Mouse (Mus musculus): ENCODE results near the gene Ifitm7. TPM values are rescaled to one million over a fixed set of nuclear protein-coding genes. Genes with fewer than 3 reads are reported as not detected.
"Not testable (repeated sequence)": the region's sequence is repeated elsewhere in the genome, so short reads cannot be mapped to it uniquely, and the experiment has no call there.

Gene Ifitm7
- polyA plus RNA-seq, 1 experiment, result not detected

GRCm38 (mm10) chr16:14003386-14004130 lies 16.9 kb upstream of the Ifitm7 start:
- no peaks in the 10 kb centered on the region for H3K4me1 ChIP-seq (ENCODE audit: control insufficient read depth, insufficient read depth, insufficient read length, low read length)
- no peak overlapping the region for H3K27ac ChIP-seq (replicated peaks; ENCODE audit: low read depth, low read length)
- H3K4me3 ChIP-seq (ENCODE audit: insufficient read depth, low read depth, low read length), result no peak overlapping the region

DNA sequence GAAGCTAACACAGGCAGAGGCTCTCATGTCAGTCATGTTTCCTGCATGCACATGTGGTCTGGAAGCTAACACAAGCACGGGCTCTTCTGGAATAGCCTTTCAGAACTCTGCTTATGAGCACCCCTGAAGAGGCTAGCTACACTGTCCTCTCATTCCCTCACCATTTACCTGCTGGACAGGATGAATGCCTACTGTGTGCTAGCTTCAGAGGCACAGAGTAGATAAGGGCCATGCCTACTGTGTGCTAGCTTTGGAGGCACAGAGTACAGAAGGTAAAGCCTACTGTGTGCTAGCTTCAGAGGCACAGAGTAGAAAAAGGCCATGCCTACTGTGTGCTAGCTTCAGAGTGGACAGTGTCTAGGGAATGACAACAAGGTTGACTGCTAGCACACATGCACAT lies 7.8 kb upstream of the Ifitm7 start:
- Histone ChIP-seq H3K4me1 (ENCODE audit: control insufficient read depth, insufficient read depth, insufficient read length, low read length) (no peaks in the 10 kb centered on the region), H3K27ac (replicated peaks; ENCODE audit: low read depth, low read length) (no peak overlapping the region), H3K4me3 (ENCODE audit: insufficient read depth, low read depth, low read length) (no peak overlapping the region)

DNA sequence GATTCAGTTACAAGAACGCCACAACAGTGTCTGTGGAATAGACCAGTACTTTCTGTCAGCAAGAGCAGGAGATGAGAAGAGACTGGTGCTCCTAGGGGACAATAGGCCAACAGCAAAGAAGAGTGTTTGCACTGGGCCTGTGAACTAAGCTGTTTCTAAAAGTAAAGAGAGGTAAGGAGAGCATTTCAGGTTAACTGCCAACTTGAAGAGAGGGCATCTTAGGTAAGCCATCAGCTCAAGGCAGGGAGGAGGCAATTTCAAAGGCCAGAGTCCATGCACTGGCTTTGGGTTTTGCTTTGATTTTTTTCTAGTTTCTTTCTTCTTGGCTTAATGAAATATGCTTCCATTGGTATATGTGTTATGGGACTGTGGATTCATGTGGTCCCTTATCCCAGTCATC lies 7.4 kb upstream of the Ifitm7 start:
- H3K4me1 ChIP-seq (ENCODE audit: control insufficient read depth, insufficient read depth, insufficient read length, low read length), result no peaks in the 10 kb centered on the region
- no peak overlapping the region for H3K27ac ChIP-seq (replicated peaks; ENCODE audit: low read depth, low read length)
- H3K4me3 ChIP-seq (ENCODE audit: insufficient read depth, low read depth, low read length), result no peak overlapping the region

DNA sequence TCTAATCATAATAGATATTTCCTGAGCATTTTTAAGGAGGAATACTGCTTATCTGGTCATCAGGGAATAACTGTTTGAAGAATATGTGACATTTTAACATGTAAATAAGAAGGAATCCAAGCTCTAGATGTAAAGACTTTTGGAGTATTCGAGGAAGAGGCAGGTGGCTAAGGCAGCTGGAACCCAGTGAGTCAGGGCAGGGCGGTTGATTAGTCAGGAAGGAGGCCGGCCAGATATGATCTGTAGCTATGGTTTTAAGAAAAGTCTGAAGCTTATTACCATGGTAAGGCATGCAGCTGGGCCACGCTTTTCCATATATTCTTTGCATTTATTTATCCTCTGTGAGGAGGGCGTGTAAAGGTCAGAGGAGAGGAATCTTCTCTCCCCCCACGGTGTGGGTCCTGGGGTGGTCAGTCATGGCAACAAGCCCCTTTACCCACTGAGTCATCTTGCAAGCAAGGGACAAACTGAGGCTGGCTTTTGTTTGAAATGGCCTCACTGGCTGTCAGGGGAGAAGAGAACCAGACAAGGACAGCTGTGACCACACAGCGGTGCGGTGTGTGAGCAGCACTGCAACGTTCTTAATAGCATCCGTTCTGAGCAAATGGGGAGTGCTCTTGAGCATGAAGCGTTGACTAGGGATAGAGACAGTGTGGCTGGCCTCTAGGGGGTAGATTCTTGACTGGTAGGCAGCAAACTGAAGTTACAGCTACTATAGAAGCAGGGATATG lies 6.0 kb upstream of the Ifitm7 start:
- Histone ChIP-seq H3K4me1 (ENCODE audit: control insufficient read depth, insufficient read depth, insufficient read length, low read length) (no peaks in the 10 kb centered on the region), H3K4me3 (ENCODE audit: insufficient read depth, low read depth, low read length) (no peak overlapping the region), H3K27ac (replicated peaks; ENCODE audit: low read depth, low read length) (no peak overlapping the region)

DNA sequence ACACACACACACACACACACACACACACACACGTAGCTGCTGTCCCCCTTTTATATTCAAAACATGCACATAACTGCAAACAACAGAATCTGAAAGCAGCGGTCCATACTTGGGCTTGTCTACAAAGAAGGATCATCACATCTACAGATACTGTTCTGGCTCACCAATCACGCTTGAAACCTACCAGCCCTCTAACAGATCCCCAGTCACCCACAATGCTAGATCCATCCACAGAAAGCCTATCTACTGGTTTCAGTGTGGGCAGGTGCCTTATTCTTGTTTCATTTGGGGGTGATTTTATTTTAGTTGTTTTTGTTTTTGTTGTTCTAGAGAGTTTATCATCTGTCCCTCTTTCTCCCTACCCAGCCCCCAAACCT lies 503 bp downstream of the Ifitm7 start:
- Histone ChIP-seq H3K4me3 (ENCODE audit: insufficient read depth, low read depth, low read length) (no peak overlapping the region), H3K4me1 (ENCODE audit: control insufficient read depth, insufficient read depth, insufficient read length, low read length) (no peaks in the 10 kb centered on the region), H3K27ac (replicated peaks; ENCODE audit: low read depth, low read length) (no peak overlapping the region)

GRCm38 (mm10) chr16:13983161-13983560 lies 3.5 kb downstream of the Ifitm7 start:
- H3K4me1 ChIP-seq (ENCODE audit: control insufficient read depth, insufficient read depth, insufficient read length, low read length), result no peaks in the 10 kb centered on the region
- H3K4me3 ChIP-seq (ENCODE audit: insufficient read depth, low read depth, low read length), result no peak overlapping the region
- H3K27ac ChIP-seq (replicated peaks; ENCODE audit: low read depth, low read length), result no peak overlapping the region

- H3K4me3 ChIP-seq (ENCODE audit: insufficient read depth, low read depth, low read length); H3K4me1 ChIP-seq (ENCODE audit: control insufficient read depth, insufficient read depth, insufficient read length, low read length): not testable (repeated sequence)
Observed at GRCm38 (mm10) chr16:13981726-13982125, 5.0 kb downstream of the Ifitm7 start.

DNA sequence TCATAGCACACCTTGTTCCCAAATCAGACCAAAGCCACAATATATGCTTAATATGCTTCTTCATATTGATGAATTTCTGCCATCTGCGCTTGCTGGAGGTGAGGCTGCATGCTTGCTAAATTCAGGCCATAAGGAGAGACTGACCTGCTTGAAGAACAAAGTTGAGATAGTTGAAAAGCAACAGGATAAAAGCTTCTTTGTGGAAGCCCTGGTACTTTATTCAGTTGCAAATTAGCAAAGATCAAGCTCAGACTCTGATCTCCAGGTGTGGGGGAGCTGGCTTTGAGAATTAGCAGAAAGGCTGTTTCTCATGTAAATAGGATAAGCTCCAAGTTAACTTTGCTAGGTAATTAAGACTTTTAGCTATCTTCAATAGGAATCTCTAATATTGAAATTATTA lies 9.7 kb downstream of the Ifitm7 start:
- H3K27ac ChIP-seq (replicated peaks; ENCODE audit: low read depth, low read length); H3K4me1 ChIP-seq (ENCODE audit: control insufficient read depth, insufficient read depth, insufficient read length, low read length): not testable (repeated sequence)

More at GRCm38 (mm10) chr16:13981726-13982125, 5.0 kb downstream of the Ifitm7 start:
- H3K27ac ChIP-seq (replicated peaks; ENCODE audit: low read depth, low read length), result not testable (repeated sequence)

DNA sequence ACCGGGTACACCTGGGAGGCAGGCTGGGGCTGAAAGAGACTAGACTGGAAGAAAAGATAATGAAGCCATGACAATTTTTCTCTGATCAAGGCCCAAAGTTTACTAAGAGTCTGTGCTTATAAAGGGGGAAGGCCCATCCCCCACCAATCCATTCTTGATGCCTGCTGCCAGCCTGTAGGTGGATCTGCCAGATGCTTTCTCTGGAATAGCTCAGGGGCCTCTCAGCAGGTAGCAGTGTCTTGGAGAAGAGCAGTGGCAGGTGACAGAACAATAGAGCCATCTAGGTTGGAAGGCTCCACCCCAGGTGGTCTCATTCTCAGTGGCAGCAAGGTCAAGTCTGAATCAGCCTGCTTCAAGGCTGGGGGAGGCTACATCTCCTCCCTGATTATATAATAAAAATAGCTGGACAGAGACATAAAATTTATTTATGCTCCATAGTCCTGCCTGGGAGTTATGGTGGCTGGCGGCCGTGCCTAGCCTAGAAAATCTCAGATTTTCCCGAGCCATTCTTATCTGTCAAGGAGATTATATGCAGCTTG lies 10.3 kb downstream of the Ifitm7 start:
- not testable (repeated sequence) for H3K4me3 ChIP-seq (ENCODE audit: insufficient read depth, low read depth, low read length); H3K4me1 ChIP-seq (ENCODE audit: control insufficient read depth, insufficient read depth, insufficient read length, low read length); H3K27ac ChIP-seq (replicated peaks; ENCODE audit: low read depth, low read length)

More for the DNA sequence above, 9.7 kb downstream of the Ifitm7 start:
- H3K4me3 ChIP-seq (ENCODE audit: insufficient read depth, low read depth, low read length), result not testable (repeated sequence)

DNA sequence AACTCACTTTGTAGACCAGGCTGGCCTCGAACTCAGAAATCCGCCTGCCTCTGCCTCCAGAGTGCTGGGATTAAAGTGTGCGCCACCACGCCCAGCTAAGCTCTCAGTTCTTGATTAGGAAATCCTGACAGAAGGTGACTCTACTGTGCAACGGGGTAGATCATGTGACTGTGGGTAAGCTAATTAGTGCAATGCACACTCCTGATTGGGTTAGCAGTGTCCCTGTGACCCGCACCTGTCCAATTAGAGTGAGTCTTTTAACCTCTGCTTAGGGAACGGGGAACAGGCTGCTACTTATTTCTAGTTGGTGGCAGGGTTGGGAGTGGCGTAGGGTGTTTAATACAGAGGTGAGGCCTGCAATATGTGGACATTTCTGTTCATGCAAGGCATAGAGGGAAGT lies 14.6 kb downstream of the Ifitm7 start:
- no peak overlapping the region for H3K27ac ChIP-seq (replicated peaks; ENCODE audit: low read depth, low read length)
- no peaks in the 10 kb centered on the region for H3K4me1 ChIP-seq (ENCODE audit: control insufficient read depth, insufficient read depth, insufficient read length, low read length)
- no peak overlapping the region for H3K4me3 ChIP-seq (ENCODE audit: insufficient read depth, low read depth, low read length)

GRCm38 (mm10) chr16:13969096-13969495 lies 17.6 kb downstream of the Ifitm7 start:
- H3K4me3 ChIP-seq (ENCODE audit: insufficient read depth, low read depth, low read length), result no peak overlapping the region

GRCm38 (mm10) chr16:13962053-13962452 lies 24.6 kb downstream of the Ifitm7 start:
- no peaks in the 10 kb centered on the region for H3K4me1 ChIP-seq (ENCODE audit: control insufficient read depth, insufficient read depth, insufficient read length, low read length)
- no peak overlapping the region for H3K27ac ChIP-seq (replicated peaks; ENCODE audit: low read depth, low read length)
- no peak overlapping the region for H3K4me3 ChIP-seq (ENCODE audit: insufficient read depth, low read depth, low read length)

More at GRCm38 (mm10) chr16:13969096-13969495, 17.6 kb downstream of the Ifitm7 start:
- no peaks in the 10 kb centered on the region for H3K4me1 ChIP-seq (ENCODE audit: control insufficient read depth, insufficient read depth, insufficient read length, low read length)
- no peak overlapping the region for H3K27ac ChIP-seq (replicated peaks; ENCODE audit: low read depth, low read length)

- Histone ChIP-seq H3K4me1 (ENCODE audit: control insufficient read depth, insufficient read depth, insufficient read length, low read length) (no peaks in the 10 kb centered on the region), H3K4me3 (ENCODE audit: insufficient read depth, low read depth, low read length) (no peak overlapping the region), H3K27ac (replicated peaks; ENCODE audit: low read depth, low read length) (no peak overlapping the region)
Observed at GRCm38 (mm10) chr16:13951245-13951644, 35.4 kb downstream of the Ifitm7 start.

DNA sequence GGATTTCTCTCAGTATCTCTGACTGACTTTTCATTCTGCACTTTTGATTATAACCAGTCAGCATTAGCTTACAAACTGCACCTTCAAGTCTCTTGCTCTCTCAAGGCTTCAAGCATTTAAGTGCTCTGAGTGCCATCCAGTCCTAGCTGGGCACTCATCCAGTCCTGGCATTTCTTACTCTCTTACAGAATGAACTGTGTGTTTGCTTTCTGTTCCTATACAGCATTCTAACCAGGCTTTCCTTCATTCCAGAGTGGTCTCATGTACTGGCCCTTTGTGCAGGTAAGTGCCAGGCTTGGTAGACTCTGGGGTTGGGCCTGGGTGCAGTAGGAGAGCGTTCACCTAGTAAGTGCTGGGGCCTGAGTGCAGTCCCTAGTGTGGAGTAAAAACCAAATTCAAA lies 40.4 kb downstream of the Ifitm7 start:
- no peak overlapping the region for H3K4me3 ChIP-seq (ENCODE audit: insufficient read depth, low read depth, low read length)
- no peaks in the 10 kb centered on the region for H3K4me1 ChIP-seq (ENCODE audit: control insufficient read depth, insufficient read depth, insufficient read length, low read length)
- H3K27ac ChIP-seq (replicated peaks; ENCODE audit: low read depth, low read length), result no peak overlapping the region

DNA sequence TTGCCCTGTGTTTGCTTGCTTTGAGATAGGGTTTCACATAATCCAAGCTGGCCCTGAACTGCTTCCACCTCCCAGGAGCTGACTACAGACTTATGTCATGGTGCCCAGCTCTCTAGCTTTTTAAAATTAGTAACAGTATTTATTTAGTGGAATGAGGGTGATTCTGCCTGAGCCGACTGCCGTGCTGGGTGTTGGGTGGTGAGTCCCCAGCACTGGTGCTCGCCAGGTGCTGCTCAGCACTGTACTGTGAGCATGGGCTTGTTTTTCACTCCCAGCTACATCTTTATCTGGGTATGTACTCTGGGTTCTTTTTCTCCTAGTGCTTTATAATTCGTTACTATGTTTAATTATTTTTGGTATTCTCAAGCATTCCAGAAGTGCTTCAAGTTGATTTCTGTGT lies 41.5 kb downstream of the Ifitm7 start:
- Histone ChIP-seq H3K4me1 (ENCODE audit: control insufficient read depth, insufficient read depth, insufficient read length, low read length) (peaks cover 4% of the 10 kb centered on the region; the same call in 1 of the 2 replicates), H3K27ac (replicated peaks; ENCODE audit: low read depth, low read length) (no peak overlapping the region), H3K4me3 (ENCODE audit: insufficient read depth, low read depth, low read length) (no peak overlapping the region)

- H3K27ac ChIP-seq (replicated peaks; ENCODE audit: low read depth, low read length), result no peak overlapping the region
- no peak overlapping the region for H3K4me3 ChIP-seq (ENCODE audit: insufficient read depth, low read depth, low read length)
- peaks cover 4% of the 10 kb centered on the region; the same call in 1 of the 2 replicates for H3K4me1 ChIP-seq (ENCODE audit: control insufficient read depth, insufficient read depth, insufficient read length, low read length)
Observed at GRCm38 (mm10) chr16:13944752-13945151, 41.9 kb downstream of the Ifitm7 start.
